Mouse (Mus musculus) adrenal gland, postnatal 25 days (tissue): ENCODE measurements around the gene Atp6v0b. TPM values are rescaled to one million over a fixed set of nuclear protein-coding genes. Genes with fewer than 3 reads are reported as not detected.

Experiments used
- DNase-seq: peaks from one replicate; pipeline ENCODE4 v3.0.0; 2021; ENCODE audit warnings: mixed read lengths
- total RNA-seq: library from RNA; stranded (reverse); gene quantifications from 2 replicates; pipeline ENCODE4 v1.2.3, GENCODE M21; 2021

The Atp6v0b gene
- total RNA-seq, 1 experiment from 2014 or later, result 241 TPM

- DNase-seq, result no peak
Observed at GRCm38 (mm10) chr4:117870437-117870836, 16.7 kb downstream of the Atp6v0b start.

GRCm38 (mm10) chr4:117869317-117869716 is 17.8 kb downstream of the Atp6v0b start:
- no peak for DNase-seq

- peak; percentile 68 for DNase-seq
Observed at GRCm38 (mm10) chr4:117867823-117868222, 19.3 kb downstream of the Atp6v0b start.

- DNase-seq, result no peak
Observed at GRCm38 (mm10) chr4:117867000-117867399, 20.1 kb downstream of the Atp6v0b start.

- peak; percentile 90 for DNase-seq
Observed at GRCm38 (mm10) chr4:117866083-117866482, 21.1 kb downstream of the Atp6v0b start.

GRCm38 (mm10) chr4:117862823-117863222 is 24.3 kb downstream of the Atp6v0b start:
- DNase-seq, result peak; percentile 50

- DNase-seq, result no peak
Observed at GRCm38 (mm10) chr4:117860570-117860969, 26.6 kb downstream of the Atp6v0b start.

- DNase-seq, result peak; percentile 79
Observed at GRCm38 (mm10) chr4:117858794-117859193, 28.3 kb downstream of the Atp6v0b start.

GRCm38 (mm10) chr4:117855146-117855545 is 32.0 kb downstream of the Atp6v0b start:
- DNase-seq, result peak; percentile 34

GRCm38 (mm10) chr4:117852152-117852868 is 34.8 kb downstream of the Atp6v0b start:
- no peak for DNase-seq

- DNase-seq, result no peak
Observed at GRCm38 (mm10) chr4:117850871-117851270, 36.3 kb downstream of the Atp6v0b start.

GRCm38 (mm10) chr4:117850176-117850575 is 37.0 kb downstream of the Atp6v0b start:
- DNase-seq, result no peak

GRCm38 (mm10) chr4:117849506-117849905 is 37.6 kb downstream of the Atp6v0b start:
- DNase-seq, result no peak

GRCm38 (mm10) chr4:117849063-117849462 is 38.1 kb downstream of the Atp6v0b start:
- DNase-seq, result no peak

GRCm38 (mm10) chr4:117847011-117847410 is 40.1 kb downstream of the Atp6v0b start:
- no peak for DNase-seq

GRCm38 (mm10) chr4:117846261-117846660 is 40.9 kb downstream of the Atp6v0b start:
- DNase-seq, result no peak

- no peak for DNase-seq
Observed at GRCm38 (mm10) chr4:117845316-117845715, 41.8 kb downstream of the Atp6v0b start.

GRCm38 (mm10) chr4:117844467-117844866 is 42.7 kb downstream of the Atp6v0b start:
- DNase-seq, result no peak

GRCm38 (mm10) chr4:117843101-117843500 is 44.0 kb downstream of the Atp6v0b start:
- no peak for DNase-seq

GRCm38 (mm10) chr4:117841566-117841965 is 45.6 kb downstream of the Atp6v0b start:
- DNase-seq, result no peak

GRCm38 (mm10) chr4:117840821-117841220 is 46.3 kb downstream of the Atp6v0b start:
- no peak for DNase-seq

GRCm38 (mm10) chr4:117839366-117839765 is 47.8 kb downstream of the Atp6v0b start:
- DNase-seq, result no peak

- no peak for DNase-seq
Observed at GRCm38 (mm10) chr4:117837271-117837670, 49.9 kb downstream of the Atp6v0b start.

GRCm38 (mm10) chr4:117836204-117836767 is 50.8 kb downstream of the Atp6v0b start:
- peak; percentile 94 for DNase-seq
